Mouse (Mus musculus): ENCODE measurements around the gene Ptprd. TPM values are rescaled to one million over a fixed set of nuclear protein-coding genes. Genes with fewer than 3 reads are reported as not detected.

Ptprd gene
- polyA plus RNA-seq, 1 experiment from 2014 or later, result 14.0 TPM

DNA sequence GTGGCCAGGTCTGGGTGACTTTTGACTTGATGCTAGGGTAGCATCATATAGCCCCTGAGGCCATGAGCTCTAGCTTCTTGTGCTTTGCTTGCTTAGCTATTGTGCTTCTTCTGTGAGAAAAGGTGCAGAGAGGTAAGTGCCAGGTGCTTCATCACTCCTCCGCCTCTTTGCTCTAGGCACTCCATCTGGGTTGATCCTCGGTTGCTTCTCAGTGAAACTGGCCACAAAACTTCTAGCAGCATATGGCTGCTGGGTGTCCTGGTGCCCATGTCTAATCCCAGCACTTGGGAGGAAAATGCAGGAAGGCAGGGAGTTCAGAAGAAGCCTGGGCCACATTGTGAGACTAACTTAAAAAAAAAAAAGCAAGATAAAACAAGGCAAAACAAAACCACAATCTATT lies 1895.8 kb downstream of the Ptprd start:
- H3K4me1 ChIP-seq (replicated peaks; ENCODE audit: control insufficient read depth, insufficient read depth, low read length), result no peaks in the 10 kb centered on the region
- H3K4me2 ChIP-seq (ENCODE audit: low read depth, low read length), result no peak overlapping the region
- no peak overlapping the region for H3K4me3 ChIP-seq (ENCODE audit: low read length)
- H3K9ac ChIP-seq (ENCODE audit: low read length), result no peak overlapping the region
- H3K27ac ChIP-seq (ENCODE audit: low read length), result no peak overlapping the region
- ATAC-seq (ENCODE audit: low read depth), result no peak
- H3K9me3 ChIP-seq (ENCODE audit: control insufficient read depth, low read length), result no peaks in the 10 kb centered on the region
- no peaks in the 10 kb centered on the region for H3K27me3 ChIP-seq (ENCODE audit: control insufficient read depth, insufficient read depth, low read depth, low read length)
- H3K36me3 ChIP-seq (ENCODE audit: control insufficient read depth, insufficient read depth, low read length), result no peaks in the 10 kb centered on the region
- WGBS, result 84% methylated on average over 2 of the region's 2 CpGs

- Histone ChIP-seq H3K9me3 (ENCODE audit: control insufficient read depth, low read length) (no peaks in the 10 kb centered on the region), H3K27ac (ENCODE audit: low read length) (no peak overlapping the region), H3K4me3 (ENCODE audit: low read length) (no peak overlapping the region), H3K36me3 (ENCODE audit: control insufficient read depth, insufficient read depth, low read length) (no peaks in the 10 kb centered on the region), H3K9ac (ENCODE audit: low read length) (no peak overlapping the region), H3K4me2 (ENCODE audit: low read depth, low read length) (no peak overlapping the region), H3K27me3 (ENCODE audit: control insufficient read depth, insufficient read depth, low read depth, low read length) (no peaks in the 10 kb centered on the region), H3K4me1 (replicated peaks; ENCODE audit: control insufficient read depth, insufficient read depth, low read length) (no peaks in the 10 kb centered on the region)
- ATAC-seq (ENCODE audit: low read depth), result no peak
- WGBS, result 74% methylated on average over 3 of the region's 3 CpGs
Observed at GRCm38 (mm10) chr4:76313749-76314148, 1898.0 kb downstream of the Ptprd start.

GRCm38 (mm10) chr4:76312593-76312992 lies 1899.2 kb downstream of the Ptprd start:
- H3K4me1 ChIP-seq (replicated peaks; ENCODE audit: control insufficient read depth, insufficient read depth, low read length), result no peaks in the 10 kb centered on the region
- H3K27ac ChIP-seq (ENCODE audit: low read length), result no peak overlapping the region
- H3K9ac ChIP-seq (ENCODE audit: low read length), result no peak overlapping the region
- H3K4me2 ChIP-seq (ENCODE audit: low read depth, low read length), result no peak overlapping the region
- H3K27me3 ChIP-seq (ENCODE audit: control insufficient read depth, insufficient read depth, low read depth, low read length), result no peaks in the 10 kb centered on the region
- no peak for ATAC-seq (ENCODE audit: low read depth)
- no peaks in the 10 kb centered on the region for H3K36me3 ChIP-seq (ENCODE audit: control insufficient read depth, insufficient read depth, low read length)
- WGBS, result 90% methylated on average over 3 of the region's 3 CpGs
- no peaks in the 10 kb centered on the region for H3K9me3 ChIP-seq (ENCODE audit: control insufficient read depth, low read length)
- H3K4me3 ChIP-seq (ENCODE audit: low read length), result no peak overlapping the region

DNA sequence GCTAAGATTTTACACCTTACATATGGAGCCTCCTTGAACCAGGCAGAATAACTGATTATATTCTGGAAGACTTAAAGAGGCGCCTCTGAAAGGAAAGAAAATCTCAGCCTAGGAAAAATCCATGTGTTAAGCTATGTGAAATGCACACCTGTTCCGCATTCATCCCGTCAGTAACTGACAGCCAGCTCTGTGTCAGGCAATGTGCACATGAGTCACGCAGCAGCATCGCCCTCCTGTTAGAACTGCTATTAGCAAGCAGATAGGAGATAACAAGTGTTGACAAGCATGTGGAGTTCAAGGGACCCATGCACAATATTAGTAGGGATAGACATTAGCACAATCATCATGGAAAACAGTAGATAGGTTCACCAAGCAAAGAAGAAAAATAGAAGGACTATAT lies 1905.8 kb downstream of the Ptprd start:
- Histone ChIP-seq H3K4me2 (ENCODE audit: low read depth, low read length) (no peak overlapping the region), H3K27me3 (ENCODE audit: control insufficient read depth, insufficient read depth, low read depth, low read length) (no peaks in the 10 kb centered on the region), H3K4me1 (replicated peaks; ENCODE audit: control insufficient read depth, insufficient read depth, low read length) (no peaks in the 10 kb centered on the region), H3K27ac (ENCODE audit: low read length) (no peak overlapping the region), H3K9ac (ENCODE audit: low read length) (no peak overlapping the region), H3K4me3 (ENCODE audit: low read length) (no peak overlapping the region), H3K9me3 (ENCODE audit: control insufficient read depth, low read length) (no peaks in the 10 kb centered on the region), H3K36me3 (ENCODE audit: control insufficient read depth, insufficient read depth, low read length) (no peaks in the 10 kb centered on the region)
- WGBS, result 91% methylated on average over 5 of the region's 5 CpGs
- ATAC-seq (ENCODE audit: low read depth), result no peak

GRCm38 (mm10) chr4:76297375-76297774 lies 1914.4 kb downstream of the Ptprd start:
- ATAC-seq (ENCODE audit: low read depth), result peak; percentile 34; the same call in 1 of the 2 replicates
- no peak overlapping the region for H3K9ac ChIP-seq (ENCODE audit: low read length)
- H3K36me3 ChIP-seq (ENCODE audit: control insufficient read depth, insufficient read depth, low read length), result no peaks in the 10 kb centered on the region
- no peaks in the 10 kb centered on the region for H3K9me3 ChIP-seq (ENCODE audit: control insufficient read depth, low read length)
- no peak overlapping the region for H3K27ac ChIP-seq (ENCODE audit: low read length)
- peaks cover 3% of the 10 kb centered on the region; the same call in 1 of the 2 replicates for H3K4me1 ChIP-seq (replicated peaks; ENCODE audit: control insufficient read depth, insufficient read depth, low read length)
- H3K27me3 ChIP-seq (ENCODE audit: control insufficient read depth, insufficient read depth, low read depth, low read length), result no peaks in the 10 kb centered on the region
- no peak overlapping the region for H3K4me3 ChIP-seq (ENCODE audit: low read length)
- no peak overlapping the region for H3K4me2 ChIP-seq (ENCODE audit: low read depth, low read length)
- WGBS, result 52% methylated on average over 3 of the region's 3 CpGs

DNA sequence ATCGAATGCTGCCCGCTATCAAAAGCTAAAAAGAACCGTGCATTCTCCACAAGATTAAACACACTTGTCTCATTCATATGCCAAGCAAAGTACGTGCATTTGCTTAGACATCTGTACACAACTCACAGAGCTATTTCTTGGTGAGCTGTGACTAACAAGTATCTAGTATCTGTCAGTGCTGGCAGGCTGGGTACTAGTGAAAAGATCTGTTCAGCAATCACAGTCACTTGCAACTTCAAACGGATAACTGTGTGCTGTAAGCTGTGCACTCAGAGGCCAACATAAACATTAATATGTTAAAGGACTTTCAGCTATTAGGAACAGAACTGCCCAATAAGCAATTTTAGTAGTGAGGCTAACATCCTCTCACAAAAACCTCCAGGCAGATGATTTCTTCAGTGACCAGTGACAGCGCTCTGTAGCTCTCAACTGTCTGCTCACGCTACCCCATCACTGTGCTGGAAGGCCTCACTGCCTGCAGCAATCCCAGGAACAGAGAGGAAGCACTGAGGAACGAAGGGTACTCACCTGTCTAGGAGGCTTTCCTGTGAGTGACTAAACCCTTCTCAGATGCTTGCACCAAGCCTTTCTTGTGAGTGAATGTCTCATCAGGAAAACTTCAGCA lies 1918.9 kb downstream of the Ptprd start:
- Histone ChIP-seq H3K36me3 (ENCODE audit: control insufficient read depth, insufficient read depth, low read length) (no peaks in the 10 kb centered on the region), H3K9ac (ENCODE audit: low read length) (no peak overlapping the region), H3K4me2 (ENCODE audit: low read depth, low read length) (no peak overlapping the region; the same call in 1 of the 2 replicates), H3K27me3 (ENCODE audit: control insufficient read depth, insufficient read depth, low read depth, low read length) (no peaks in the 10 kb centered on the region), H3K4me3 (ENCODE audit: low read length) (no peak overlapping the region), H3K27ac (ENCODE audit: low read length) (no peak overlapping the region), H3K9me3 (ENCODE audit: control insufficient read depth, low read length) (no peaks in the 10 kb centered on the region), H3K4me1 (replicated peaks; ENCODE audit: control insufficient read depth, insufficient read depth, low read length) (peaks cover 11% of the 10 kb centered on the region)
- 45% methylated on average over 8 of the region's 8 CpGs for WGBS
- peak; percentile 88 for ATAC-seq (ENCODE audit: low read depth)

DNA sequence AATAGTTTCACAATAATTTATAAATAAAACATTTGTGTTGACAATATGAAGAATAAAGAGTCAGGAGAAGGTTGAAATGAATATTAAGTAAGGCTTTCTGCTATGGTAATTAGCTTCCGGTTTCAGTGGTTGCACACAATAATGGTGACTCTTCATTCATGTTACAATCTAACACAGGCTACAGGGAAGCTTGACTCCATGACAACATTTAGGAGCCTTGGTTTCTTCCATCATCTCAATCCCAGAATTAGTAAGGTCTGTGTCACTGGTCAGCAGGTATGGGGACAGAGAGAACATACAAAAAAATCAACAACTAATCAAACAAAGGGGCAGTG lies 1921.3 kb downstream of the Ptprd start:
- no peaks in the 10 kb centered on the region for H3K27me3 ChIP-seq (ENCODE audit: control insufficient read depth, insufficient read depth, low read depth, low read length)
- H3K27ac ChIP-seq (ENCODE audit: low read length), result no peak overlapping the region
- H3K9ac ChIP-seq (ENCODE audit: low read length), result no peak overlapping the region
- H3K36me3 ChIP-seq (ENCODE audit: control insufficient read depth, insufficient read depth, low read length), result no peaks in the 10 kb centered on the region
- no peak for ATAC-seq (ENCODE audit: low read depth)
- WGBS, result 80% methylated on average over 1 of the region's 1 CpGs
- H3K4me2 ChIP-seq (ENCODE audit: low read depth, low read length), result no peak overlapping the region
- H3K4me3 ChIP-seq (ENCODE audit: low read length), result no peak overlapping the region
- no peaks in the 10 kb centered on the region for H3K9me3 ChIP-seq (ENCODE audit: control insufficient read depth, low read length)
- H3K4me1 ChIP-seq (replicated peaks; ENCODE audit: control insufficient read depth, insufficient read depth, low read length), result peaks cover 11% of the 10 kb centered on the region

GRCm38 (mm10) chr4:76289612-76290483 lies 1921.9 kb downstream of the Ptprd start:
- Histone ChIP-seq H3K9me3 (ENCODE audit: control insufficient read depth, low read length) (no peaks in the 10 kb centered on the region), H3K4me2 (ENCODE audit: low read depth, low read length) (no peak overlapping the region), H3K36me3 (ENCODE audit: control insufficient read depth, insufficient read depth, low read length) (no peaks in the 10 kb centered on the region), H3K4me1 (replicated peaks; ENCODE audit: control insufficient read depth, insufficient read depth, low read length) (peaks cover 11% of the 10 kb centered on the region), H3K27ac (ENCODE audit: low read length) (no peak overlapping the region), H3K27me3 (ENCODE audit: control insufficient read depth, insufficient read depth, low read depth, low read length) (no peaks in the 10 kb centered on the region), H3K4me3 (ENCODE audit: low read length) (no peak overlapping the region), H3K9ac (ENCODE audit: low read length) (no peak overlapping the region)
- 48% methylated on average over 12 of the region's 12 CpGs for WGBS
- ATAC-seq (ENCODE audit: low read depth), result no peak

DNA sequence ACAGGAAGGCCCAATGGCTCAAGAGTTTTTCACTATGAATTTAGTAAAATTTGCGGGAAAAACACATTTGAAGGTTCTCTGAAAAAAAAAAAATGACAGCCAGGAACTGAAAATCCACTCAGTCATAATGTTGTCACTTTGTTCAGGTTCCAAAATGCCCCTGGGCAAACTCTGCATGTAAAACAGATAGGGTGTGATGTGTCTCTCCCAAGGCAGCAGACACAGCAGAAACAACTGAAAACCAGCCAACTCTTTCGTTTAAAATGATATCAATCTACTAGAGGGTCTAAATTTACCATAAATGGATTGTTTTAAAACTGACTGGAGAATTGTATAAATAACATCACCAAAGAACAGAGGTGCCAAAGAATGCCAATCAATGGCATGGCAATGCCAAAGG lies 1925.7 kb downstream of the Ptprd start:
- H3K9ac ChIP-seq (ENCODE audit: low read length), result no peak overlapping the region
- ATAC-seq (ENCODE audit: low read depth), result no peak
- no peak overlapping the region for H3K4me2 ChIP-seq (ENCODE audit: low read depth, low read length)
- no peaks in the 10 kb centered on the region for H3K36me3 ChIP-seq (ENCODE audit: control insufficient read depth, insufficient read depth, low read length)
- no peak overlapping the region for H3K4me3 ChIP-seq (ENCODE audit: low read length)
- H3K27ac ChIP-seq (ENCODE audit: low read length), result no peak overlapping the region
- 38% methylated on average over 2 of the region's 2 CpGs for WGBS
- no peaks in the 10 kb centered on the region for H3K27me3 ChIP-seq (ENCODE audit: control insufficient read depth, insufficient read depth, low read depth, low read length)
- no peaks in the 10 kb centered on the region for H3K9me3 ChIP-seq (ENCODE audit: control insufficient read depth, low read length)
- peaks cover 8% of the 10 kb centered on the region; the same call in 1 of the 2 replicates for H3K4me1 ChIP-seq (replicated peaks; ENCODE audit: control insufficient read depth, insufficient read depth, low read length)

All from lung, embryonic 16.5 days (tissue).